Mouse (Mus musculus): Measurements from ENCODE around the gene Ndufa11. TPM values are rescaled to one million over a fixed set of nuclear protein-coding genes. Genes with fewer than 3 reads are reported as not detected.

Gene Ndufa11
- polyA plus RNA-seq, 1 experiment from 2014 or later, result 426 TPM

DNA sequence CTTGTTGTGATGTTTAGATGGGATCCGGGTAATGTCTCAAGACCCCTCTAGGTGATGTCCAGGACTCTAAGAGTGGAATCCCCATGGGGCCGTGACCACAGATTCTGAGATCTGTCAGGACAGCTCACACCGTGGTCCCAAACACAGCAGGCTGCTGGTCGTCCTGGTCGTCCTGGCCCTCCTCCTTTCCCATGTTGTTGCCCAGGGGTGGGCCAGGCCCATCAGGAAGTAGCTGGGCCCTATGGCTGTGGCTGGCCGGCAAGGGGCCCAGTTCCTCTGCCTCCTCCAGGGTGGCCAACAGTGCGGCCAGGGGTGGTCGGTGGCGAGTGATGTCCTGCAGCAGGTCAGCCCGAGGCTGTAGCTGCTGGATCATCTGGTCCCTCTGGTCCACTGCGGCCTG is 2.2 kb upstream of the Ndufa11 start:
- no peak for DNase-seq (ENCODE audit: low spot score)
- Histone ChIP-seq H3K27me3 (replicated peaks; ENCODE audit: insufficient read depth, low read length) (no peaks in the 10 kb centered on the region), H3K4me1 (ENCODE audit: insufficient read depth, low read depth, low read length) (peaks cover 12% of the 10 kb centered on the region; the same call in 1 of the 2 replicates), H3K9me3 (ENCODE audit: low read length) (no peaks in the 10 kb centered on the region), H3K9ac (replicated peaks; ENCODE audit: low read depth) (no peak overlapping the region), H3K36me3 (ENCODE audit: insufficient read depth, low read length) (peaks cover 21% of the 10 kb centered on the region), H3K4me2 (replicated peaks; ENCODE audit: low read depth, low read length) (no peak overlapping the region), H3K4me3 (ENCODE audit: low read depth, low read length) (no peak overlapping the region), H3K27ac (ENCODE audit: low read length) (no peak overlapping the region)
- ATAC-seq, result no peak
- TF ChIP-seq CTCF (IDR thresholded peaks at IDR 0.05) (no peak), EP300 (IDR thresholded peaks at IDR 0.05) (no peak)
- WGBS, result 55% methylated on average over 11 of the region's 11 CpGs

DNA sequence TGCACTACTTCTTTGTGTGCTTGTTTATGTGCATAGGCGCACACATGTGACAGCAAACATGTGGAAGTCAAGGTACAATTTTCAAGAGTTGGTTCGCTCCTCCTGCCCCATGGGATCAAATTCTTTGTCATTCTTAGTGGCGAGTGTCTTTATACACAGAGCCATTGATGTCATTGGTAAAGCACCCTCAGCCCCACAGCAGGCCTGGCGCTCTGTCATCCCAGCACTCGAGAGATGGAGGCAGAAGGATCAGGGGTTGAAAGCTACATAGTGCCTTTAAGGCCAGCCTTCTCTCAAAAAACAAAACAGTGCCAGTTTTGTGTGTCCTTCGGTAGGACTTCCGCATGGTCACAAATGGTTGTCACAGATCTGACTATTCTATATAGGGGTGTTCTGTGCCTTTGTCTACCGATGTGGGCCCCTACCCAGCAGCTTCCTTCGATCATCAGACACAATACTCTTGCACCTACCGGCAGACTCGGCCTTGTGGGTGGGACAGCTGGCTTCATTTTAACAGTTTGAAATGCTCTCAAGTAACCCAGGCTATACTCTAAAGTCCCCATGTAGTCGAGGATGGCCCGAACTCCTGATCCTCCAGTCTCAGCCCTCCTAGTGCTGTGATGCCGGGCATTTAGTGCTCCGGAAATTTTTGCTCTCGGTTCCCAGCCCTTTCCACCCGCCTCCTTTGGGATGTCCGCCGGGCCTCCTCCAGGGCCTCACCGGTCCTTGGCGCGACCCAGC is 1.5 kb upstream of the Ndufa11 start:
- WGBS, result 23% methylated on average over 22 of the region's 22 CpGs
- Histone ChIP-seq H3K27ac (ENCODE audit: low read length) (peak overlapping the region; percentile 39; the same call in 1 of the 2 replicates), H3K27me3 (replicated peaks; ENCODE audit: insufficient read depth, low read length) (no peaks in the 10 kb centered on the region), H3K36me3 (ENCODE audit: insufficient read depth, low read length) (peaks cover 14% of the 10 kb centered on the region), H3K4me1 (ENCODE audit: insufficient read depth, low read depth, low read length) (peaks cover 12% of the 10 kb centered on the region; the same call in 1 of the 2 replicates), H3K4me3 (ENCODE audit: low read depth, low read length) (peak overlapping the region; percentile 85), H3K4me2 (replicated peaks; ENCODE audit: low read depth, low read length) (peak overlapping the region; percentile 81), H3K9me3 (ENCODE audit: low read length) (no peaks in the 10 kb centered on the region), H3K9ac (replicated peaks; ENCODE audit: low read depth) (peak overlapping the region; percentile 20; the same call in 1 of the 2 replicates)
- no peak for ATAC-seq
- TF ChIP-seq CTCF (IDR thresholded peaks at IDR 0.05) (no peak), EP300 (IDR thresholded peaks at IDR 0.05) (no peak)
- no peak for DNase-seq (ENCODE audit: low spot score)

- WGBS, result under 1% methylated on average over 27 of the region's 55 CpGs
- no peak for TF ChIP-seq EP300 (IDR thresholded peaks at IDR 0.05)
- TF ChIP-seq CTCF (IDR thresholded peaks at IDR 0.05), result no peak
- Histone ChIP-seq H3K9ac (replicated peaks; ENCODE audit: low read depth) (peak overlapping the region; percentile 20; the same call in 1 of the 2 replicates), H3K27me3 (replicated peaks; ENCODE audit: insufficient read depth, low read length) (no peaks in the 10 kb centered on the region), H3K4me2 (replicated peaks; ENCODE audit: low read depth, low read length) (peak overlapping the region; percentile 81), H3K36me3 (ENCODE audit: insufficient read depth, low read length) (peaks cover 6% of the 10 kb centered on the region), H3K4me3 (ENCODE audit: low read depth, low read length) (peak overlapping the region; percentile 85), H3K9me3 (ENCODE audit: low read length) (no peaks in the 10 kb centered on the region), H3K27ac (ENCODE audit: low read length) (peak overlapping the region; percentile 62), H3K4me1 (ENCODE audit: insufficient read depth, low read depth, low read length) (peaks cover 12% of the 10 kb centered on the region; the same call in 1 of the 2 replicates)
- ATAC-seq (peak; percentile 92), DNase-seq (ENCODE audit: low spot score) (peak; percentile 99)
Measured at GRCm38 (mm10) chr17:56716655-56717362, 758 bp upstream of the Ndufa11 start.

DNA sequence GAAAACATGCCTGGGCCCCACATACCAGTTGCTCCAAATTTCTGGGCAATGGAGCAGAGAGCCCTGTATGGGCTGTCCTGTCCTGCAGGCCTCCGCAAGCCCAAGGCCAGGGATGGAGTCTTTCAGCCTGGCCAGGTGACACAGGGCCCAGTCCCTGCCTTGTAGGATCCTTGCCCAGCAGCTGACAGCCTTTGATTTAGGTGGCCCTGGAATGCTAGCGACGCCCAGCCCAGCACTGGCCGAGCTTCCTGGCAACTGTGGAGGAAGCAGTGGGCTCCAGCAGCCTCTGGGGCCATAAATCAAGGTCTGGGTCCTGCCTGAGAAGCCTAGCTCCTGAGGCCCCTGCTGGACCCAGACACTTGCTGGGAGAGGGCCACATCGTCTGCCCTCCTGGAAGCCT is 4.9 kb downstream of the Ndufa11 start:
- Histone ChIP-seq H3K4me2 (replicated peaks; ENCODE audit: low read depth, low read length) (no peak overlapping the region), H3K9ac (replicated peaks; ENCODE audit: low read depth) (no peak overlapping the region), H3K36me3 (ENCODE audit: insufficient read depth, low read length) (peaks cover 6% of the 10 kb centered on the region; the same call in 1 of the 2 replicates), H3K9me3 (ENCODE audit: low read length) (no peaks in the 10 kb centered on the region), H3K27ac (ENCODE audit: low read length) (no peak overlapping the region), H3K4me3 (ENCODE audit: low read depth, low read length) (no peak overlapping the region), H3K4me1 (ENCODE audit: insufficient read depth, low read depth, low read length) (peaks cover 3% of the 10 kb centered on the region; the same call in 1 of the 2 replicates), H3K27me3 (replicated peaks; ENCODE audit: insufficient read depth, low read length) (no peaks in the 10 kb centered on the region)
- TF ChIP-seq CTCF (IDR thresholded peaks at IDR 0.05) (no peak), EP300 (IDR thresholded peaks at IDR 0.05) (no peak)
- ATAC-seq (no peak), DNase-seq (ENCODE audit: low spot score) (no peak)
- WGBS, result 65% methylated on average over 5 of the region's 5 CpGs

- Histone ChIP-seq H3K27ac (ENCODE audit: low read length) (no peak overlapping the region), H3K9me3 (ENCODE audit: low read length) (no peaks in the 10 kb centered on the region), H3K36me3 (ENCODE audit: insufficient read depth, low read length) (peaks cover 6% of the 10 kb centered on the region; the same call in 1 of the 2 replicates), H3K27me3 (replicated peaks; ENCODE audit: insufficient read depth, low read length) (no peaks in the 10 kb centered on the region), H3K4me2 (replicated peaks; ENCODE audit: low read depth, low read length) (no peak overlapping the region), H3K4me1 (ENCODE audit: insufficient read depth, low read depth, low read length) (peaks cover under 1% of the 10 kb centered on the region; the same call in 1 of the 2 replicates), H3K9ac (replicated peaks; ENCODE audit: low read depth) (no peak overlapping the region), H3K4me3 (ENCODE audit: low read depth, low read length) (no peak overlapping the region)
- DNase-seq (ENCODE audit: low spot score), result no peak
- no peak for ATAC-seq
- WGBS, result 76% methylated on average over 11 of the region's 11 CpGs
- no peak for TF ChIP-seq CTCF (IDR thresholded peaks at IDR 0.05)
- no peak for TF ChIP-seq EP300 (IDR thresholded peaks at IDR 0.05)
Measured at GRCm38 (mm10) chr17:56723419-56724161, 6.0 kb downstream of the Ndufa11 start.

Data from lung, postnatal 0 days (tissue).